Mouse (Mus musculus): Measurements from ENCODE around the gene Ric1.

- no peak for TF ChIP-seq CHD2 (IDR thresholded peaks at IDR 0.05; ENCODE audit: low read depth, low read length)
- no peak for TF ChIP-seq ZNF384 (IDR thresholded peaks at IDR 0.05; ENCODE audit: low read depth, low read length)
- no peak for TF ChIP-seq MAFK (IDR thresholded peaks at IDR 0.05; ENCODE audit: insufficient read depth, low read depth, low read length)
- no peak for TF ChIP-seq ZC3H11A (IDR thresholded peaks at IDR 0.05; ENCODE audit: borderline replicate concordance, low read depth, low read length)
- TF ChIP-seq HCFC1 (IDR thresholded peaks at IDR 0.05; ENCODE audit: borderline replicate concordance, insufficient read depth, low read length) = no peak
Observed at GRCm38 (mm10) chr19:29523230-29523582, 1.1 kb downstream of the Ric1 start.

Measured in ES-E14 (cell line).